Mouse (Mus musculus): ENCODE measurements around the gene Kcnmb1. TPM values are rescaled to one million over a fixed set of nuclear protein-coding genes. Genes with fewer than 3 reads are reported as not detected.

The Kcnmb1 gene
- polyA plus RNA-seq, 1 experiment from 2014 or later, result 0.66 TPM

DNA sequence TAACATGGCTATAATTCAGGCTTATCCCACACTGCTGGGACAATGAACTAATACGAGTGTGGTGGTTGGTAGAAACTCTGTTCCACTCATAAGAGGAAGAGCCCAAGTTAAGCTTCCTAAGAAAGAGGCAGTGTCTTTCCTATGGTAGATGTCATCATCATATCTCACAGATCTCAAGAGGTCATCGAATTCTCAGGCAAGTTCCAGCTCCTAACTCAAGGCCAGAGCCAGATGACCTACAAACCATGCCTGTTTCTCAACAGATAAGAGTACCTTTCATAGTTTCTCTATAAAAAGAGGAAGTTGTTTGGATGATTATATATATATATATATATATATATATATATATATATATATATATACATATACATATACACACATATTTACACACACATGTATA lies 23.7 kb downstream of the Kcnmb1 start:
- H3K4me3 ChIP-seq (ENCODE audit: low read depth, low read length), result no peak overlapping the region
- no peaks in the 10 kb centered on the region for H3K9me3 ChIP-seq (ENCODE audit: low read length)
- no peak overlapping the region for H3K27ac ChIP-seq (ENCODE audit: low read length)
- no peak overlapping the region for H3K4me2 ChIP-seq (replicated peaks; ENCODE audit: low read depth, low read length)
- 82% methylated on average over 2 of the region's 2 CpGs for WGBS
- no peaks in the 10 kb centered on the region for H3K36me3 ChIP-seq (ENCODE audit: insufficient read depth, low read length)
- H3K9ac ChIP-seq (replicated peaks; ENCODE audit: low read depth), result no peak overlapping the region
- no peaks in the 10 kb centered on the region for H3K4me1 ChIP-seq (ENCODE audit: insufficient read depth, low read depth, low read length)
- TF ChIP-seq EP300 (IDR thresholded peaks at IDR 0.05) (no peak), CTCF (IDR thresholded peaks at IDR 0.05) (no peak)
- no peak for DNase-seq (ENCODE audit: low spot score)
- no peaks in the 10 kb centered on the region for H3K27me3 ChIP-seq (replicated peaks; ENCODE audit: insufficient read depth, low read length)
- ATAC-seq, result no peak

DNA sequence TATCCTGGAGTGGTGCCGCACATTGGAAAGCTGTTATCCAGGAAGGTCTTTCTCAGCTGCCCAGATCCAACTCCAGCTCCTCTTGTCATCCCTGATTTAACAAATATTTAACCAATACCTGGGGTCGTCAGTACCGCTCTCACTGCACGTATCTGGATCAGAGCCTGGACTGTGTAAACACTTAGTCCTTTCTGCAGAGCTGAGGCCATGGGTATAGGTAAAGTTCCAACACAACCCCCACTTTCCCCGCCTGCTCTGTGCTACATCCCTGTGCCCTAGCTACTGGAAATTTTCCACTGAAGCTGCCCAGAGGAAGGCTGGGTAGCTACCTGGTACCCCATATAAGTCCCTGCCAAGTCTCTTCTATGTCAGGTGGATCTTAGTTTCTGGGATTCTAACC lies 27.2 kb downstream of the Kcnmb1 start:
- Histone ChIP-seq H3K36me3 (ENCODE audit: insufficient read depth, low read length) (no peaks in the 10 kb centered on the region), H3K9me3 (ENCODE audit: low read length) (no peaks in the 10 kb centered on the region), H3K4me3 (ENCODE audit: low read depth, low read length) (no peak overlapping the region), H3K27me3 (replicated peaks; ENCODE audit: insufficient read depth, low read length) (no peaks in the 10 kb centered on the region), H3K4me2 (replicated peaks; ENCODE audit: low read depth, low read length) (no peak overlapping the region), H3K27ac (ENCODE audit: low read length) (no peak overlapping the region), H3K9ac (replicated peaks; ENCODE audit: low read depth) (no peak overlapping the region), H3K4me1 (ENCODE audit: insufficient read depth, low read depth, low read length) (no peaks in the 10 kb centered on the region)
- DNase-seq (ENCODE audit: low spot score) (no peak), ATAC-seq (no peak)
- no peak for TF ChIP-seq EP300 (IDR thresholded peaks at IDR 0.05)
- TF ChIP-seq CTCF (IDR thresholded peaks at IDR 0.05), result no peak
- 45% methylated on average over 5 of the region's 5 CpGs for WGBS

DNA sequence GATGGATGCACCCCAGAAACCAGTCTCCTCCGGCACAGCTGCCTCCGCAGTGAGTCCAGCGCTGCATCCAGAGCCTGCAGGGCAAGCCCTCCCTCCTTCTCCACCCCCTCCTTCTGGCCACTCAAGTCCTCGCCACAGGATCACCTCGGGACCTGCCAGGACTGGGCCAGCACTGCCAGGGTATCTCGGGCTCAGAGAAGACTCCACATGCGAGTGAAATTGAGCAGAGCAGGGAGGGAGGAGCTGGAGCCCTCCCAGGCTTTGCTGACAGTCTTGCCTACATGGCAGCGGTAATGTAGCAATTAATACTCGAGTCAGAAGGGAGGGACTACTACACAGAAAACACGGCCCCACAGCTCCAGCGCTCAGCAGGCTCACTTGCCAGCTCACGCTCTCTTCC lies 30.1 kb downstream of the Kcnmb1 start, which contains the start of gene Kcnip1:
Gene Kcnip1, minus strand, starts transcription at position 215 of the 400 bp plus-strand sequence.
- no peak within 1 kb of the TSS for H3K4me3 ChIP-seq (ENCODE audit: low read depth, low read length)
- H3K9ac ChIP-seq (replicated peaks; ENCODE audit: low read depth), result no peak within 1 kb of the TSS
- no peak within 1 kb of the TSS for H3K4me2 ChIP-seq (replicated peaks; ENCODE audit: low read depth, low read length)
- no peaks in the 10 kb centered on the region for H3K36me3 ChIP-seq (ENCODE audit: insufficient read depth, low read length)
- DNase-seq (ENCODE audit: low spot score) (peak; percentile 16), ATAC-seq (peak; percentile 32; the same call in 1 of the 2 replicates)
- 11% methylated on average over 12 of the region's 12 CpGs for WGBS
- no peaks in the 10 kb centered on the region for H3K4me1 ChIP-seq (ENCODE audit: insufficient read depth, low read depth, low read length)
- no peaks in the 10 kb centered on the region for H3K27me3 ChIP-seq (replicated peaks; ENCODE audit: insufficient read depth, low read length)
- no peak within 1 kb of the TSS for H3K27ac ChIP-seq (ENCODE audit: low read length)
- TF ChIP-seq EP300 (IDR thresholded peaks at IDR 0.05) (no peak), CTCF (IDR thresholded peaks at IDR 0.05) (no peak)
- no peaks in the 10 kb centered on the region for H3K9me3 ChIP-seq (ENCODE audit: low read length)

DNA sequence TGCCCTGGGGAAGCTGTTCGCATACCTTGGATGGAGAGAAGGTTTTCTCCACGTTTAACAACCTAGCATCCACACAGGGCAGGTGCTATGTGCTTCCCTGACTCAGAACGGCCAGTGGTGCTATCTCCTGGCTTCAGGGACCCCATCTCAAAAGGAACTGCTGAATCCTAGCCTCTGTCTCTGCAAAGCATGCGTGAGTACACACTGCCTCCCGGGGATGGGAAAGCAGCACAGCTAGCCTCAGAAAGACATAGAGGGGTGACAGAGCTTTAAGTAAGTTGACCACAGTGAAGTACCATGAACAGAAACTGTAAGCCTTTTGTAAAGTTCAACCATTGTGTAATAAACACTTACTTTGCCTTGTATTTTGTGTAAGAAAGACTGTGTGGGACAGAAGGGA lies 30.7 kb downstream of the Kcnmb1 start:
- H3K9ac ChIP-seq (replicated peaks; ENCODE audit: low read depth), result no peak overlapping the region
- ATAC-seq (no peak), DNase-seq (ENCODE audit: low spot score) (no peak)
- H3K9me3 ChIP-seq (ENCODE audit: low read length), result no peaks in the 10 kb centered on the region
- H3K27me3 ChIP-seq (replicated peaks; ENCODE audit: insufficient read depth, low read length), result no peaks in the 10 kb centered on the region
- no peak overlapping the region for H3K27ac ChIP-seq (ENCODE audit: low read length)
- TF ChIP-seq EP300 (IDR thresholded peaks at IDR 0.05) (no peak), CTCF (IDR thresholded peaks at IDR 0.05) (peak; percentile 20; the same call in 1 of the 2 replicates)
- WGBS, result 51% methylated on average over 5 of the region's 5 CpGs
- H3K4me1 ChIP-seq (ENCODE audit: insufficient read depth, low read depth, low read length), result no peaks in the 10 kb centered on the region
- H3K4me2 ChIP-seq (replicated peaks; ENCODE audit: low read depth, low read length), result no peak overlapping the region
- no peaks in the 10 kb centered on the region for H3K36me3 ChIP-seq (ENCODE audit: insufficient read depth, low read length)
- H3K4me3 ChIP-seq (ENCODE audit: low read depth, low read length), result no peak overlapping the region

DNA sequence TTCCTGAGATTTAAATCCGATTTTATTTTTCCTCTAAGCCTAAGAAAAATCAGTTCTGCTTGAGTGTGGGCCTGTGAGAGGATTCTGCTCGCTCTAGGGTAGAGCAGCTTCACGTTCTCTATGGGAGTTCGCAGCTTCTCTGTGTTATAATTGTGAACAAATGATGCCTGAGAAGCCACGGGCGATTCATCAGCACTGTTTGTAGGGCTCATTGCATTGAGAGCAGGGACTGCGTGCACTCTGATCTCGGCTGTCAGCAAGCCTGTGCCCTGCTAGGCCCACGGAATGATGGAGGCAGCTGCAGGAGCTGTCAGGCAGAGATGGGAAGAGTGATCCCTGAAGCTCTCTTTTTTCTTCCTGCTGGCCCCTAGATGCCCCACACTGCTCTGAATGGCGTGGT lies 35.4 kb downstream of the Kcnmb1 start:
- DNase-seq (ENCODE audit: low spot score), result no peak
- Histone ChIP-seq H3K27me3 (replicated peaks; ENCODE audit: insufficient read depth, low read length) (no peaks in the 10 kb centered on the region), H3K4me2 (replicated peaks; ENCODE audit: low read depth, low read length) (no peak overlapping the region), H3K36me3 (ENCODE audit: insufficient read depth, low read length) (no peaks in the 10 kb centered on the region), H3K27ac (ENCODE audit: low read length) (no peak overlapping the region), H3K4me1 (ENCODE audit: insufficient read depth, low read depth, low read length) (no peaks in the 10 kb centered on the region), H3K9ac (replicated peaks; ENCODE audit: low read depth) (no peak overlapping the region), H3K9me3 (ENCODE audit: low read length) (no peaks in the 10 kb centered on the region), H3K4me3 (ENCODE audit: low read depth, low read length) (no peak overlapping the region)
- no peak for ATAC-seq
- WGBS, result 58% methylated on average over 10 of the region's 10 CpGs
- TF ChIP-seq CTCF (IDR thresholded peaks at IDR 0.05) (no peak), EP300 (IDR thresholded peaks at IDR 0.05) (no peak)

DNA sequence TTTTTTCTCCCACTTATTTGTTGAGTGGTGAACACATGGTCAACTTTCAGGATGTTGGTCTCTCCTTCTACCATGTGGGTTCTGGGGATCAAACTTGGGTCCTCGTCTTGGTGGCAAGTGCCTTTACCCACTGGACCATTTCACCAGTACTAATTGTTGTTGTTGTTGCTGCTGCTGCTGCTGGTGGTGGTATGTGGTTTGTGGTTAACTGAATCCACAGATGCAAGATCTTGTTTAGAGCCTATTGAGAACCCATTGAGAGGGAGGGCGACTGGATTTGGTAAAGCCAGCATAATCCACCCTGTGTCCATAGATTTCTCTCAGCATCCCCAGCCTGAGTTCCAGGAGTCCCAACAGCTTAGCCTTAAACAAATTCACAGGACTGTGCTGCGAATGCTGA lies 37.6 kb downstream of the Kcnmb1 start:
- Histone ChIP-seq H3K27me3 (replicated peaks; ENCODE audit: insufficient read depth, low read length) (no peaks in the 10 kb centered on the region), H3K27ac (ENCODE audit: low read length) (no peak overlapping the region), H3K9me3 (ENCODE audit: low read length) (no peaks in the 10 kb centered on the region), H3K4me2 (replicated peaks; ENCODE audit: low read depth, low read length) (no peak overlapping the region), H3K4me1 (ENCODE audit: insufficient read depth, low read depth, low read length) (no peaks in the 10 kb centered on the region), H3K9ac (replicated peaks; ENCODE audit: low read depth) (no peak overlapping the region), H3K36me3 (ENCODE audit: insufficient read depth, low read length) (no peaks in the 10 kb centered on the region), H3K4me3 (ENCODE audit: low read depth, low read length) (no peak overlapping the region)
- TF ChIP-seq EP300 (IDR thresholded peaks at IDR 0.05) (no peak), CTCF (IDR thresholded peaks at IDR 0.05) (no peak)
- 81% methylated on average over 3 of the region's 3 CpGs for WGBS
- DNase-seq (ENCODE audit: low spot score) (no peak), ATAC-seq (no peak)

All from lung, postnatal 0 days (tissue).